Mouse (Mus musculus) small intestine, adult 2 months (tissue): ENCODE results near the gene B4galt1. TPM values are rescaled to one million over a fixed set of nuclear protein-coding genes. Genes with fewer than 3 reads are reported as not detected.

Experiments
- H3K27ac ChIP-seq: fragments of 200-500 bp; 2 replicates; pipeline ENCODE4 v1.5.1; 2012; ENCODE audit warnings: low read depth, low read length, control low read depth, inconsistent platforms; ENCODE audit not compliant: insufficient read depth
- H3K27me3 ChIP-seq: fragments of 200-500 bp; 2 replicates; pipeline ENCODE4 v1.6.1; 2012; ENCODE audit warnings: mild to moderate bottlenecking, moderate library complexity, low read length, inconsistent platforms; ENCODE audit not compliant: control insufficient read depth, insufficient read depth
- H3K36me3 ChIP-seq: fragments of 200-500 bp; 2 replicates; pipeline ENCODE4 v1.6.1; 2012; ENCODE audit warnings: mild to moderate bottlenecking, low read length, control low read depth, inconsistent platforms; ENCODE audit not compliant: control insufficient read depth, insufficient read depth
- H3K4me1 ChIP-seq: fragments of 200-500 bp; 2 replicates; pipeline ENCODE4 v1.6.1; 2012; ENCODE audit warnings: low read length, inconsistent platforms, mixed read lengths; ENCODE audit not compliant: control insufficient read depth, insufficient read depth, insufficient read length
- H3K4me3 ChIP-seq: fragments of 200-500 bp; 2 replicates; pipeline ENCODE4 v1.5.1; 2012; ENCODE audit warnings: low read depth, mild to moderate bottlenecking, control low read depth, inconsistent platforms, low read length, moderate library complexity
- CTCF ChIP-seq: fragments of 200-500 bp; IDR thresholded peaks from 2 replicates; pipeline ENCODE4 v1.5.1; 2012; ENCODE audit warnings: low read depth, mild to moderate bottlenecking, control low read depth, inconsistent platforms, low read length, moderate library complexity, mixed read lengths; ENCODE audit not compliant: insufficient replicate concordance, insufficient read length; ENCODE audit errors: extremely low read depth
- POLR2A ChIP-seq: fragments of 200-500 bp; IDR thresholded peaks from 2 replicates; pipeline ENCODE4 v1.6.1; 2012; ENCODE audit warnings: low read depth, mild to moderate bottlenecking, control low read depth, inconsistent platforms, low read length, moderate library complexity
- WGBS: fragments of 180-500 bp; shearing (Covaris S2); methylation state at CpG from one replicate; pipeline ENCODE4 v1.1.7; 2018; 5-methylcytosine and 5-hydroxymethylcytosine counted together
- polyA plus RNA-seq: library from polyadenylated mRNA; depleted of rRNA; stranded (reverse); fragments of >200 nt; gene quantifications from 2 replicates; pipeline ENCODE4 v1.2.3, GENCODE M21; 2012

Gene B4galt1
- polyA plus RNA-seq, 1 experiment = 79.4 TPM

DNA sequence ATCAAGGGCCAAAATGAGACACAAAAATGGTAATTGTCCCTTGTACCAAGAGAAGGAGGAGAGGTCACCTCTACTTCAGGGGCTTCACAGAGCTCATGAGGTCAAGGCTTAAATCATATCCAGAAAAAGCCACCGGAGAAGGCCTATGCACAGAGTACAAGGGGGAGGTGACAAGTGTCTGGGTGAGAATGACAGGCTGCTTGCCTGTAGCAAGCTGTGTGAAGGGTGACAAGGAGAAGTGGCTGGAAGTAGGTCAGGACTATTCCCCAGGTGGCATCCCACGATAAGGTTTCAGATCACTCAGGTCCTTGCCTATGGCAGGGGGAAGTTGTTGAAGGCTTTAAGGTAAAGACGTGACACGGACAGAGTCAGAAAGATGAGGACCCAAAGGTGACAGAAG is 33.8 kb downstream of the B4galt1 start:
- Histone ChIP-seq H3K27ac (no peak overlapping the region), H3K4me3 (no peak overlapping the region), H3K27me3 (no peaks in the 10 kb centered on the region), H3K4me1 (peaks cover 2% of the 10 kb centered on the region; the same call in 1 of the 2 replicates), H3K36me3 (peaks cover 57% of the 10 kb centered on the region)
- 89% methylated on average over 4 of the region's 4 CpGs for WGBS
- TF ChIP-seq CTCF (no peak), POLR2A (no peak)

DNA sequence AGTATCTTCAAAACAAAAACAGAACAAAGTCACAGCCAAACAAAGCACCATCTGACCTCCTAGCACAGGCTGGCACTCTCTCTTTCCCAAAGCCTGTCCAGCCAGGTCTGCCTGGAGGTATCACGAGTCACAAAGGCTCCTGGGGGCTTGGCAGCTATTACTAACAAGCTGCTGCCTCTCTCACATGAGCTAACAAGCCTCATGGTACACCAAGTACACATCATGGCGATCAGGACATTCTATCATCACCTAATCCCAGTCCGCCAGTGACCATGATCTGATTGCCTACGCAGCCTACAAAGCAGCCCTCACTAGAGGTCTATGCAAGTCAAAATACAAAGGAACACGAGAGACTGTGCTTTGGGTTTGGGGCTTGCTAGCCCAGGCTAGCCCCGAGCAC is 34.7 kb downstream of the B4galt1 start:
- TF ChIP-seq POLR2A (no peak), CTCF (no peak)
- Histone ChIP-seq H3K27ac (no peak overlapping the region), H3K4me1 (peaks cover 3% of the 10 kb centered on the region; the same call in 1 of the 2 replicates), H3K27me3 (no peaks in the 10 kb centered on the region), H3K4me3 (no peak overlapping the region), H3K36me3 (peaks cover 60% of the 10 kb centered on the region)
- 96% methylated on average over 6 of the region's 6 CpGs for WGBS

GRCm38 (mm10) chr4:40818421-40818820 is 35.4 kb downstream of the B4galt1 start:
- Histone ChIP-seq H3K27ac (no peak overlapping the region), H3K4me1 (peaks cover 3% of the 10 kb centered on the region; the same call in 1 of the 2 replicates), H3K27me3 (no peaks in the 10 kb centered on the region), H3K4me3 (no peak overlapping the region), H3K36me3 (peaks cover 66% of the 10 kb centered on the region)
- no peak for TF ChIP-seq POLR2A
- no peak for TF ChIP-seq CTCF
- 89% methylated on average over 6 of the region's 6 CpGs for WGBS

DNA sequence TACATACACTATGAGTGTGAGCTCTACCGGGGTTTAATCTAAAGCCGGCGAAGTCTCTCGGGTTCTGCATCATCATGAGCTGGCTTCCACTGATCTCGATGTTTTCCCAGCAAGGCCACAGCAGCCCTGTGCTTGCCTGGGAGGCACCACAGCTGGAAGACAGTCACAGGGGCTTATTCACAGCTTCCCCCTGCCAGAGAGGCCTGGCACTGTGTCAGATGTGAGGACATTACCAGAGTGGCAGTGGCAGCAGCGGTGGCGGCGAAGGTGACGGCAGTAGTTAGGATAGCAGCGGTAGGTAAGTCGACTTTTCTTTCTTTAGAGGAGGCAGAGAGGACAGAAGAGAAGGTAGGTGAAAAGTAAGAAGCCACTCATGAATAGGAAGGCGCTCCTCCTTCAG is 35.9 kb downstream of the B4galt1 start:
- Histone ChIP-seq H3K4me1 (peaks cover 3% of the 10 kb centered on the region; the same call in 1 of the 2 replicates), H3K4me3 (no peak overlapping the region), H3K36me3 (peaks cover 66% of the 10 kb centered on the region), H3K27me3 (no peaks in the 10 kb centered on the region), H3K27ac (no peak overlapping the region)
- TF ChIP-seq POLR2A (no peak), CTCF (no peak)
- WGBS = 87% methylated on average over 12 of the region's 12 CpGs

GRCm38 (mm10) chr4:40815775-40816372 is 37.9 kb downstream of the B4galt1 start:
- peaks cover 60% of the 10 kb centered on the region for H3K36me3 ChIP-seq
- no peaks in the 10 kb centered on the region for H3K27me3 ChIP-seq
- 0 out of 2 replicates have a peak overlapping the region, but pooled peaks have one; percentile 21 for H3K27ac ChIP-seq
- TF ChIP-seq CTCF (no peak), POLR2A (no peak)
- WGBS = 77% methylated on average over 12 of the region's 12 CpGs
- peaks cover 3% of the 10 kb centered on the region; the same call in 1 of the 2 replicates for H3K4me1 ChIP-seq
- no peak overlapping the region for H3K4me3 ChIP-seq

DNA sequence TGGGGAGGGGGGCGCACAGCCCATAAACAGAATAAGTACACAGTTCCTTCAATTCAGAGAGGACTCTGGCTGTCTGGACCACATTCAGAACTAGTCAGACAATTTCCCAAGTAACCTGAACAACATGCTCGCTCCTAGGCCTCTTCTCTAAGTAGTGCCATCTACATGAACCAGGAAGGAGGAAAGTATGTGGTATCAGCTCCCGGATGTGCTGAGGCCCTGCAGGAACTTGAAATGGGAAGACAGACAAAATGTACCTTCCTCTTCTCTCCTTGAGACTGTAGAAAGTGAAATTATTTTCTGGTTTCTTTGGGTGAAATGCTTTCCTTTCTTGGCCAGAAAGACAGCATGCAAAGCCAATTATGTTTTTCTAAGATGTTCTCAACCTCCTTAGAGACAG is 38.7 kb downstream of the B4galt1 start:
- no peak for TF ChIP-seq POLR2A
- no peak for TF ChIP-seq CTCF
- 57% methylated on average over 3 of the region's 3 CpGs for WGBS
- Histone ChIP-seq H3K27me3 (no peaks in the 10 kb centered on the region), H3K27ac (peak overlapping the region; percentile 21), H3K36me3 (peaks cover 62% of the 10 kb centered on the region), H3K4me3 (no peak overlapping the region), H3K4me1 (peaks cover 3% of the 10 kb centered on the region; the same call in 1 of the 2 replicates)

DNA sequence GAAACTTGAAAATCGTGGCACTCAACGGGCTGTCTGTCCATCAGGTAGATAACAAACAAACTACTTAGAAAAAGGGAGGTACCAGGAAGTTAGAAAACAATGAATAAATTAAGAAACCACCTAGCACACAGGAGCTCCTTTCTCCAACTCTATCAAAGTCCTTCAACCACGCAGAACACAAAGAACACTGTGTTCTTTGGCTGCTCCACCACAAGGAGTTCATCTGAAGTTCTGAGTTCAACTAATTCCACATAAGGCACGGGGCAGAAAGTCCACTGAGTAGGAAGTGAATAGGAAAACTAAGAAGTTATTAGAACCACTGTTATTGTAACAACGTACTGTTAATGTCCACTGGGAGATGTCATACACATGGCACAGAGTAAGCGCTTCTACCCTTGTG is 39.4 kb downstream of the B4galt1 start:
- peaks cover 62% of the 10 kb centered on the region for H3K36me3 ChIP-seq
- 33% methylated on average over 6 of the region's 6 CpGs for WGBS
- H3K27ac ChIP-seq = no peak overlapping the region

DNA sequence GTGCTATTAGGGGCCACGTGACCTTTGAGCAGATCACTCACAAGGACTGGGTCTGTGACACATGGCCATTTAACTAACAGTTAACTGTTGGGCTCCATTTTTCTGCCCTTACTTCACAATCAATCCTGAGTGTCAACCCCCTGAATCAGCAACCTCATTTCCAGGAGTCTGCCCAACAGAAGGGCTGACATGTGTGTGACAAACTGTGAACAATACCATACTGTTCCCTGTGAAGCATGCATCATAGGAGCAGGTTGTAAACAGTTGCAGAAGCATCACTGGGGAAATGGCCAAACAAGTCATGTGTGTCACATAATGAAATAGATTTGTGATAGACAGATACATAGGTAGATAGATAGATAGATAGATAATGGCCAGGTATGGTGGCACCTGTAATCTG is 40.9 kb downstream of the B4galt1 start:
- peaks cover 3% of the 10 kb centered on the region; the same call in 1 of the 2 replicates for H3K4me1 ChIP-seq
- 94% methylated on average over 1 of the region's 1 CpGs for WGBS
- no peaks in the 10 kb centered on the region for H3K27me3 ChIP-seq
- TF ChIP-seq POLR2A = no peak
- TF ChIP-seq CTCF = no peak
- peaks cover 65% of the 10 kb centered on the region for H3K36me3 ChIP-seq
- H3K4me3 ChIP-seq = no peak overlapping the region
- no peak overlapping the region for H3K27ac ChIP-seq

More for the DNA sequence above, 39.4 kb downstream of the B4galt1 start:
- Histone ChIP-seq H3K4me1 (peaks cover 3% of the 10 kb centered on the region; the same call in 1 of the 2 replicates), H3K4me3 (no peak overlapping the region), H3K27me3 (no peaks in the 10 kb centered on the region)
- TF ChIP-seq POLR2A (no peak), CTCF (no peak)
